Mouse (Mus musculus) monocyte, adult 2 months (primary cell): ENCODE data around the gene Rgs16.
"Not testable (repeated sequence)": the region's sequence is repeated elsewhere in the genome, so short reads cannot be mapped to it uniquely, and the experiment has no call there.

Experiments used
- DNase-seq, 2 experiments: peaks; one replicate each; pipeline ENCODE4 v3.0.0; 2022; ENCODE audit warnings: low spot score in 2 of 2, low read depth in 1 of 2

Rgs16 gene

DNA sequence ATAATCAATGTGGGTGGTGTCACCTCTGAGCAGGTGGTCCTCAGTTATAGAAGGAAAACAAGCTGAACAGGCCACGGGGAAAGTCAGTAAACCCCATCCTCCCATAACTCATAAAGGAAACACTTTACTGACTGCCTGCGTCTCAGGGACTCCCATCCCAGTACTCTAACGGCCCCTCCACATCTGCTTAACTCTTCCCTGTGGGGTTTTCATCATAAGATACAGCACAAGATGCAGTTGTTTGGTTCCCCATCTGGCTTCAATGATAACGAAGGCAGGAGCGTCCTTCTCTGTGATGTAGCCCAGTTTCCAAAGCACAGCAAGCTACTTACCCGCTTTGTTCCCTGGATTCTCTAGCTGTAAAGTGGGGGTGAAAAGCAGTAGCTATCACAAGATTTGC is 9.9 kb downstream of the Rgs16 start:
- DNase-seq: no peak

DNA sequence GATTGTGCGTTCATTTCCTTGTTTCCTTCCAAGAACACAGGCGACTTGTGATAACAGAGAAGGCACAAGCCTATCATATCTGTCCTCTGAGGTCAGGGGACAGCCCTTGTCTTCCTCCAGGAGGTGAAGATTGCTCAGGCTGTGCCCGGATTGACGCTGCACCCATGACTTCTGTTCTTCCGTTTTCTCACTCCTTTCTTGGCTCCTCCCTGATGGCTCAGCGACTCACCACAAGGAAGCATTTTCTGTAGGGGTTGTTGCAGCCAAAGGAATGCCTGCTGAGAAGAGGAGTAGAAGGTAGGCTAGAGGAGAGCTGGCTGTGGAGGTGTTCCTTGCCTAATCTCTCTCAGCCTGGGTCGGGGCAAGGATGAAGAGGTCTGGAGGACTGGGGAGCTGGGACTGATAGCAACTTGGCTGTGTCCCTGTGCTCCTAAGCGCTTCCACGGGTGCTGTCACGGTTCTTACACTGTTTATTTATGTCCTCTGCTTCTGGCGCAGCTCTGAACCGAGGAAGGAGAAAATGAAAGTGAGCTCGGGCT is 11.7 kb downstream of the Rgs16 start:
- DNase-seq: peak; percentile 52 to 67

DNA sequence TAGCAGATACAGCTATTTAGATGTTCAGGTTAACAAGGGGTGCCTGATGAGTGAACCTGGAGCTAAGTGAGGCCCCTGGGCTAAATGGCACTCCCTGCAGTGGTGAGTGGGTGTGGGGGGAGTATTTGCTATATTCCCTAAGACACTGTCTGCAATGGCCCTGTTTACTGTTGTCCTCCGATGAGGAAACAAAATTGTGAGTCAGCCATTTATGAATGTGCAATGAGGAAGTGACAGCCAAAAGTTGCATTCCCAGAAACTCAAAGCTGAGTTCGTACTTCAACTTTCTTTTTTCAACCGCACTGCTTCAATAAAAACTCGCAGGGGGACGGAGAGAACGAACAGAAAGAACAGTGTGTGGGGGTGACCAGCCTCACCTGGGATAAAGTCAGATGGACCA is 12.4 kb downstream of the Rgs16 start:
- DNase-seq: peak; percentile 13 to 32

GRCm38 (mm10) chr1:153753725-153754464 is 13.7 kb downstream of the Rgs16 start:
- no peak for DNase-seq

GRCm38 (mm10) chr1:153764136-153764535 is 24.0 kb downstream of the Rgs16 start:
- DNase-seq: no peak

- DNase-seq: no peak
Observed at GRCm38 (mm10) chr1:153766298-153766697, 26.1 kb downstream of the Rgs16 start.

DNA sequence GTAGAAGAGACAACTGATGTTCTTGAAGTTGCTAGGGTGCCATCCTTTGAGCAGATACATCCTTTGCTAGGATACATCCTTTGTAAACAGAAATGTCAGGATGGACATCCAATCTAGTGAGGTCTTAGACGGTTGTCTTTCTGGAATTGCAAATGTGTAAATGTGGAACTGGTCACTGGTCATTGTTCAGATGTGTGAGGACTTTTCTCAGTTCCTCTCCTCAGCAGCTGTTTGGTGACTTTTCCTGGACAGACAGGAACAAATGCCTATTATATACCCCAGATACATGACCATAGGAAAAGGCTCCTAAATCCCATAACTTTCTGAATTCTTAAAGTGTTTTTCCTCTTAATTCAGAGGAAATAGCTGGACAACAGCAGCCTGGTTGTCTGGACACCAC is 27.1 kb downstream of the Rgs16 start:
- no peak for DNase-seq

- no peak for DNase-seq
Observed at GRCm38 (mm10) chr1:153768465-153768864, 28.3 kb downstream of the Rgs16 start.

DNA sequence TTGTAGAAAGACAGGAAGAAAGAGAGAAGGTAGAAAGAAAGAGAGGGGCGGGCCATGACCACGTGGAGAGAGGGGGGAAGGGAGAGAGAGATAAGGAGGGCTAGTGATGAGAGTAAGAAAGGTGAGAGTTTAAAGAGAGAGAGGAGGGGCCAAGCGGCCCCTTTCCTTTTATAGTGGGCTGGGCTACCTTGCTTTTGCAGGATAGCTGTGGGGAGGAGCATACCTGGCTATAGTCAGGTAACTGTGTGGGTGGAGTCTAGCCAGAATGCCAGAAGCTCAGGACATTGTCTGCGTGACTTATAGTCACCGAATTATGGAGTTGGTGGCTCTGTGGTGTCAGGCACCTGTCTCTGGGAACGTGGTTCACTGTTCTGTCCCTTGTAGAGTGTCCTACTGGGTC is 29.4 kb downstream of the Rgs16 start:
- not testable (repeated sequence) for DNase-seq

DNA sequence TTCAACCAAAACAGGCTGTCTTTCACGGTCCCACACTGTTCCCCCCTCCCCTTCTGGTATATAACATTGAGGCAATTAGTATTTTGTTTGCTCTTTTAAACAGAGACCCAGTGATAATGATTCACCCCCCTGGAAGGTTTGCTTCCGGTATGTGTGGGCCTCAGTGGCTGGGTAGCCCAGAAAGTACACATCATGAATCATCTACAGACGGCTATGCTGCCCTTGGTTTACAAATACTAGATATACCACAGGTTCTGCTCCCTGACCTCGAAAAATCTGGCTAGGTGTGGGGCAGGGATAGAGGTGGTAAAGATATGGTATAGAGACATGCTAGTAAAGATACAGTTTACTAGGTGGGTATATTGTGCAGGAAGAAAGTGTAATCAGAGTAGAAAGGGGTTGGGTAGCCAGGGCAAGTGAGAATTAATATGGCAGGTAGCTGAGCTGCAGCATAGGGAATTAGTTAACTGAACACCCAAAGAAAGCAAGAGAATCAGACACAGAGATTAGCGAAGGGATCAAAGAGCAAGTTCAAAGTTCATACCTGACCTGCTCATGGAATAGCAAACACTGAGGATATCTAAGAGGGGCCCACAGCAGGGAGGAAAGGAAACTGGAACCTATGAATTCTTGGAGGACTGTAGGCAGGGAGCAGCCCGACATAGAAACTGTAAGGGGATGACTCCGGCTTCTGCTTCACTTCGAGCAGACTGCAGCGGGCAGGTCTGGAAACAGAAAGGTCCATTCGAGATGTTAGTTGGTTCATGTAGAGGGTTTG is 30.0 kb downstream of the Rgs16 start:
- no peak for DNase-seq

DNA sequence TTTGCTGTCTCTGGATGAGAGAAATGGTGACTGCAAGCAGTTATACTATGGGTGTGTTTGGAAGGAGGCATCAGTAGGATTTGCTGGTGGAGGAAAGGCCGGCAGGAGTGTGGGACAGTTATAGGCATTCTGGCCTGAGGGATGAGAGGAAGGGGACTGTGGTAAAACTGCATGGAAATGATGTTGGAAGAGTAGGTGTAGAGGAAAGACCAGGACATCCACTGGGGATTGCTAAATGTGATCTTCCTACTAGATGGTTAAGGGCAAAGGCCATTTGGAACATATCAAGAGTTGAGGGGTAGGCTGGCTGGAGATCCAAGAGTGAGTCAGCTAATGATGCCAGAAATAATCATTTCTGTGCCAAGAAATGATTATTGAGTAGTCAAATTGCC is 30.6 kb downstream of the Rgs16 start:
- no peak for DNase-seq

GRCm38 (mm10) chr1:153775174-153775573 is 35.0 kb downstream of the Rgs16 start:
- DNase-seq: no peak

DNA sequence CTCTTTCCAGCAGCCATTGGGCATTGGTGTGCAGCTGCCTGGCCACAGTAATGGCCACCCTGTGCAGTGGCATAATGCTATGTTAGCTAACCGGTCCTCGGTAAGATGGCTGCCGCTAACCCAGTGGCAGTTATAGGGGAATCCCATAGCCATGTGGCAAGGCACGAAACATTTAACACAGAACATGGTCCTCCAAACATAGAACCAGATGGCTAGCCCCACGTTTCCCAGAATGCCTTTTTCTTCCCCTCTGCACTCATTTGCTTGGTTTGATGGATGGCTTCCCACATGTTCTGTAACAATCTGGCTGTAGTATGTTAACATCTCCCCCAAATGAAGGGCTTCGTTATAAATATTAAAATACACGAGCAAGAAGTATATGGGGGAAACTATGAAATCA is 36.1 kb downstream of the Rgs16 start:
- DNase-seq: no peak

GRCm38 (mm10) chr1:153778205-153778604 is 38.1 kb downstream of the Rgs16 start:
- DNase-seq: no peak

DNA sequence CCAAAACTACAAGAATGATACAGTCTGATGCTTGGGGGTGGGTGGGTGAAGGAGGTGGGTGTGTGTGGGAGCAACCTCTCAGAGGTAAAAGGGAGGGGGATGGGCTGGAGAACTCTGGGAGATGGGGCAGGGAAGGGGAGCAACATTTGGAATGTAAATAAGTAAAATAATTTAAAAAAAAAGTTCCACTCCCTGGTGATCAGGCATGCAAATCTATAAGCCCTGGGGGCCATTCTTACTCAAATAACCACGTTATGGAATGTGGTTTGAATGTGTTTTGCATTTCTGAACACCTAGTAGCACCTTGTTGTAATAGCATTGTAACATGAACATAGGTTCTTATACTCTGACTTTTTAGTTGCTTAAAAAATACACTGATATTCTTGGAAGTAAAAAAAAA is 43.2 kb downstream of the Rgs16 start:
- no peak for DNase-seq

DNA sequence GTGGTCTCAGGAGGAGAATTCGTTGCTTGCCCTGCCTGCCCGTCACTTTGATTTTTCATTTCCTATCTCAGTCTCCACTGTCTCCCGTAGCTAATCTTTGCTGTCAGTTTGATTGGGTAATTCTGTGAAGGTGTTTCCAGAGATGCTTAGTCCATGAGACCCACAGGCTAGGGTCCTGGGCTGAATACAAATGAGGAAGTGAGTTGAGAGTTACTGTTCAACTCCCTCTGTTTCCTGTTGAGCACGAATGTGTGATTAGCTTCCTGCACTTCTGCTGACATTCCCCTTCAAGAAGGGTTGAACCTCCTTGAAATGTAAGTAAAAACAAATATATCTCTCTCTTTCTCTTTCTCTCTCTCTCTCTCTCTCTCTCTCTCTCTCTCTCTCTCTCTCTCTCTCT is 45.5 kb downstream of the Rgs16 start:
- DNase-seq: no peak

DNA sequence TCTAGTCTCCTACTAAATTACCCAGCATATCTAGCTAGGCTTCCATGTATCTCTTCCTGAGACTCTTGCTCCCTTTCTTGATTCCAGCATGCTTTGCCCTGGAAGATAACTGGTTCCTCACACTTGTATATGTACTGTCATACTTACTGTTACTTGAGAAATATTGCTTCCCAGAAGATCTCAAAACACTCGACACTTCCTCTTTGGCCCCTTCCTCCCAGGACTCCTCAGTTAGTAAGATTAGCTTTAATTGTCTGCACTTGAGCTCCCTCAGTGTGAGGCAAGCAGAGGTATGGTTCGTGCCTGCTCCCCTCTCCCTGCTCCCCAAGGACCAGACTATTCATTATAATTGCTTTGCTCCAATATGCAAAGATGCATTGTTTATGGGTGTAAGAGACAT is 50.6 kb downstream of the Rgs16 start:
- DNase-seq: no peak

GRCm38 (mm10) chr1:153794241-153794640 is 54.1 kb downstream of the Rgs16 start:
- no peak for DNase-seq
